In genomic region chr9:108992620-108993361, GRCm38 (mm10) we compare ENCODE assay signal across 9 mouse cellular contexts. TPM values are rescaled to one million over a fixed set of nuclear protein-coding genes. Genes with fewer than 3 reads are reported as not detected.
DNase-seq lines count a peak whose midpoint lies in the region; ATAC-seq and TF ChIP-seq lines count a peak whose summit lies in the region.
"Had no signal": no experiment of that assay in that cellular context is flagged by ENCODE, and none has a peak within 500 bp of the region (broad histone marks: within the 10 kb centered on the region; RNA-seq: fewer than 3 reads in every experiment).

No protein-coding gene starts in this region.

- H3K4me3 ChIP-seq in erythroblast, embryonic 14.5 days (replicated peaks) = peak overlapping the region; percentile 66
- H3K4me3 ChIP-seq in G1E (ENCODE audit: low read depth, low read length) = peak overlapping the region; percentile 76; the same call in 1 of the 2 replicates
- H3K4me3 ChIP-seq in hindbrain, embryonic 13.5 days = peak overlapping the region; percentile 62

- H3K4me2 ChIP-seq in hindbrain, embryonic 13.5 days = peak overlapping the region; percentile 76

- no peak for ATAC-seq in erythroblast, adult 5-6 weeks (replicated peaks; ENCODE audit: low FRiP score, poor library complexity, severe bottlenecking)
- no peak for ATAC-seq in G1E (ENCODE audit: extremely low read depth, insufficient number of reproducible peaks, low FRiP score, poor library complexity, severe bottlenecking)
- no peak for ATAC-seq in hindbrain, embryonic 13.5 days (ENCODE audit: low FRiP score)
- ATAC-seq in frontal cortex, adult (ENCODE audit: low TSS enrichment) = no peak

- WGBS in hindbrain, embryonic 13.5 days = 85% methylated on average over 9 of the region's 9 CpGs

- no peaks in the 10 kb centered on the region for H3K27me3 ChIP-seq in erythroblast, embryonic 14.5 days (ENCODE audit: control insufficient read depth)
- H3K27me3 ChIP-seq in G1E (ENCODE audit: insufficient read depth, low read length) = no peaks in the 10 kb centered on the region
- H3K27me3 ChIP-seq in hindbrain, embryonic 13.5 days = no peaks in the 10 kb centered on the region

- TF ChIP-seq CTCF in G1E (IDR thresholded peaks at IDR 0.05; ENCODE audit: low read depth, low read length) = no peak

- DNase-seq in G1E (ENCODE audit: low spot score) = no peak
- peak; percentile 40 for DNase-seq in lung, postnatal 36 days
- DNase-seq in ovary, postnatal 14 days (ENCODE audit: low spot score) = no peak
- DNase-seq in frontal cortex, postnatal 14 days (ENCODE audit: low spot score in 2 of 2) = no peak

- H3K27ac ChIP-seq in hindbrain, embryonic 13.5 days = no peak overlapping the region

- H3K9ac ChIP-seq in hindbrain, embryonic 13.5 days = peak overlapping the region; percentile 80; the same call in 1 of the 2 replicates

- H3K36me3 ChIP-seq in erythroblast, embryonic 14.5 days (ENCODE audit: control insufficient read depth) = no peaks in the 10 kb centered on the region
- H3K36me3 ChIP-seq in G1E (replicated peaks) = peaks cover 12% of the 10 kb centered on the region
- H3K36me3 ChIP-seq in hindbrain, embryonic 13.5 days = no peaks in the 10 kb centered on the region

- peaks cover 66% of the 10 kb centered on the region for H3K4me1 ChIP-seq in erythroblast, embryonic 14.5 days (ENCODE audit: control insufficient read depth)
- H3K4me1 ChIP-seq in G1E (ENCODE audit: insufficient read depth, low read depth, low read length) = peaks cover 85% of the 10 kb centered on the region
- peaks cover 44% of the 10 kb centered on the region for H3K4me1 ChIP-seq in hindbrain, embryonic 13.5 days (replicated peaks)

- no peaks in the 10 kb centered on the region for H3K9me3 ChIP-seq in erythroblast, embryonic 14.5 days (ENCODE audit: control insufficient read depth, low read length)
- no peaks in the 10 kb centered on the region for H3K9me3 ChIP-seq in G1E (replicated peaks)
- H3K9me3 ChIP-seq in hindbrain, embryonic 13.5 days = no peaks in the 10 kb centered on the region

RNA-seq across cellular contexts. Expression of gene Pfkfb4, which starts 1.2 kb away (rescaled TPM):
- 0.04 and 0.05 TPM in 2 replicates for polyA plus RNA-seq in erythroblast, embryonic 14.5 days (2012)
- 3.1 and 13.3 TPM in 2 replicates for total RNA-seq in erythroblast, adult 5-6 weeks (2015; ENCODE audit: low replicate concordance)
- total RNA-seq in erythroblast, adult 5-6 weeks (2017; ENCODE audit: low replicate concordance) = 7.9 and 12.3 TPM in 2 replicates
- total RNA-seq in G1E (2014; fragmentation: Nextera tagmentation) (7.1 and 10.0 TPM in 2 replicates), G1E (2017) (9.1 and 9.3 TPM in 2 replicates)
- polyA plus RNA-seq in G1E (2012) = 1.7 and 4.1 TPM in 2 replicates
- polyA plus RNA-seq in hindbrain, embryonic 13.5 days (2015; fragmentation: Nextera tagmentation; extraction: Ambion mirVana) = 26.3 and 34.2 TPM in 2 replicates

RNA-seq across cellular contexts. Expression of gene Ucn2, which starts 7.0 kb away (rescaled TPM):
- not detected in 2 replicates for polyA plus RNA-seq in erythroblast, embryonic 14.5 days (2012)
- not detected in 2 replicates for total RNA-seq in erythroblast, adult 5-6 weeks (2015; ENCODE audit: low replicate concordance)
- total RNA-seq in erythroblast, adult 5-6 weeks (2017; ENCODE audit: low replicate concordance) = not detected in 2 replicates
- total RNA-seq in G1E (2014; fragmentation: Nextera tagmentation) = not detected in 2 replicates
- total RNA-seq in G1E (2017) = 0.17 and 0.38 TPM in 2 replicates
- polyA plus RNA-seq in G1E (2012) = not detected in 2 replicates
- polyA plus RNA-seq in hindbrain, embryonic 13.5 days (2015; fragmentation: Nextera tagmentation; extraction: Ambion mirVana) = not detected in 2 replicates
- total RNA-seq: hematopoietic stem cell, adult 5-6 weeks had no signal

RNA-seq across cellular contexts. Expression of gene Col7a1, which starts 39.4 kb away (rescaled TPM):
- polyA plus RNA-seq in erythroblast, embryonic 14.5 days (2012) = 0.02 and 0.05 TPM in 2 replicates
- total RNA-seq in erythroblast, adult 5-6 weeks (2015; ENCODE audit: low replicate concordance) = under 0.01 TPM in 1 of 2 replicates, not detected in the other
- 0.17 and 1.4 TPM in 2 replicates for total RNA-seq in erythroblast, adult 5-6 weeks (2017; ENCODE audit: low replicate concordance)
- total RNA-seq in G1E (2014; fragmentation: Nextera tagmentation) (0.10 and 0.30 TPM in 2 replicates), G1E (2017) (1.1 and 3.0 TPM in 2 replicates)
- 0.15 and 0.28 TPM in 2 replicates for polyA plus RNA-seq in G1E (2012)
- polyA plus RNA-seq in hindbrain, embryonic 13.5 days (2015; fragmentation: Nextera tagmentation; extraction: Ambion mirVana) = 1.1 and 1.7 TPM in 2 replicates
- total RNA-seq: hematopoietic stem cell, adult 5-6 weeks had no signal

RNA-seq across cellular contexts. Expression of gene Shisa5, which starts 45.6 kb away (rescaled TPM):
- polyA plus RNA-seq in erythroblast, embryonic 14.5 days (2012) = 2.0 and 2.6 TPM in 2 replicates
- total RNA-seq in erythroblast, adult 5-6 weeks (2015; ENCODE audit: low replicate concordance) = 14.6 and 20.3 TPM in 2 replicates
- 13.9 and 51.4 TPM in 2 replicates for total RNA-seq in erythroblast, adult 5-6 weeks (2017; ENCODE audit: low replicate concordance)
- total RNA-seq in G1E (2014; fragmentation: Nextera tagmentation) (17.1 and 24.2 TPM in 2 replicates), G1E (2017) (50.0 and 50.6 TPM in 2 replicates)
- 207 and 259 TPM in 2 replicates for polyA plus RNA-seq in G1E (2012)
- polyA plus RNA-seq in hindbrain, embryonic 13.5 days (2015; fragmentation: Nextera tagmentation; extraction: Ambion mirVana) = 64.6 and 66.2 TPM in 2 replicates

RNA-seq across cellular contexts. Expression of gene Uqcrc1, which starts 56.4 kb away (rescaled TPM):
- polyA plus RNA-seq in erythroblast, embryonic 14.5 days (2012) = 51.8 and 56.5 TPM in 2 replicates
- total RNA-seq in erythroblast, adult 5-6 weeks (2015; ENCODE audit: low replicate concordance) = 24.2 and 31.5 TPM in 2 replicates
- 55.1 and 79.9 TPM in 2 replicates for total RNA-seq in erythroblast, adult 5-6 weeks (2017; ENCODE audit: low replicate concordance)
- total RNA-seq in G1E (2014; fragmentation: Nextera tagmentation) = 172 and 173 TPM in 2 replicates
- 186 and 188 TPM in 2 replicates for total RNA-seq in G1E (2017)
- 448 and 452 TPM in 2 replicates for polyA plus RNA-seq in G1E (2012)
- polyA plus RNA-seq in hindbrain, embryonic 13.5 days (2015; fragmentation: Nextera tagmentation; extraction: Ambion mirVana) = 398 and 399 TPM in 2 replicates
